Mouse (Mus musculus) midbrain, embryonic 11.5 days (tissue): ENCODE measurements around the gene Eno1. TPM values are rescaled to one million over a fixed set of nuclear protein-coding genes. Genes with fewer than 3 reads are reported as not detected.

Experiments
- ATAC-seq: fragments of 200-750 bp; cut with Nextera tagmentation; 2 replicates; pipeline ENCODE4 v1.8.0; 2017; ENCODE audit warnings: moderate TSS enrichment, moderate library complexity; ENCODE audit not compliant: low FRiP score
- DNase-seq: peaks from one replicate; pipeline ENCODE4 v3.0.0; 2015; ENCODE audit warnings: low spot score; ENCODE audit errors: missing footprints
- H3K27ac ChIP-seq: fragments of 300-500 bp; sonication (generic); 2 replicates; pipeline ENCODE4 v1.5.1; 2014; ENCODE audit warnings: low read depth, low read length
- H3K27me3 ChIP-seq: fragments of 300-500 bp; sonication (generic); 2 replicates; pipeline ENCODE4 v1.6.1; 2014; ENCODE audit warnings: mild to moderate bottlenecking, low read length, moderate library complexity, mixed read lengths; ENCODE audit not compliant: control insufficient read depth, insufficient read depth
- H3K36me3 ChIP-seq: fragments of 300-500 bp; sonication (generic); 2 replicates; pipeline ENCODE4 v1.6.1; 2014; ENCODE audit warnings: mild to moderate bottlenecking, low read length, moderate library complexity, mixed read lengths; ENCODE audit not compliant: control insufficient read depth, insufficient read depth
- H3K4me1 ChIP-seq: fragments of 300-500 bp; sonication (generic); 2 replicates; pipeline ENCODE4 v1.6.1; 2014; ENCODE audit warnings: low read length; ENCODE audit not compliant: control insufficient read depth, insufficient read depth
- H3K4me2 ChIP-seq: fragments of 300-500 bp; sonication (generic); 2 replicates; pipeline ENCODE4 v1.6.1; 2014; ENCODE audit warnings: mild to moderate bottlenecking, moderate library complexity
- H3K4me3 ChIP-seq: fragments of 300-500 bp; sonication (generic); 2 replicates; pipeline ENCODE4 v1.5.1; 2014; ENCODE audit warnings: low read depth, low read length
- H3K9ac ChIP-seq: fragments of 300-500 bp; sonication (generic); 2 replicates; pipeline ENCODE4 v1.6.1; 2014; ENCODE audit warnings: low read length
- H3K9me3 ChIP-seq: fragments of 300-500 bp; sonication (generic); 2 replicates; pipeline ENCODE4 v1.6.1; 2016; ENCODE audit warnings: low read length; ENCODE audit not compliant: control insufficient read depth
- WGBS: fragments of 180-500 bp; shearing (Covaris S2); extraction: QIAGEN DNeasy Blood & Tissue Kit; methylation state at CpG from one replicate; pipeline ENCODE4 v1.1.7; 2014; 5-methylcytosine and 5-hydroxymethylcytosine counted together
- polyA plus RNA-seq: library from polyadenylated mRNA; unstranded; fragments of >200 nt; fragmentation: Nextera tagmentation; extraction: Ambion mirVana; gene quantifications from 2 replicates; pipeline ENCODE4 v1.2.1, GENCODE M21; 2014

Gene Eno1
- polyA plus RNA-seq, 1 experiment from 2014 or later: 1,518 TPM

DNA sequence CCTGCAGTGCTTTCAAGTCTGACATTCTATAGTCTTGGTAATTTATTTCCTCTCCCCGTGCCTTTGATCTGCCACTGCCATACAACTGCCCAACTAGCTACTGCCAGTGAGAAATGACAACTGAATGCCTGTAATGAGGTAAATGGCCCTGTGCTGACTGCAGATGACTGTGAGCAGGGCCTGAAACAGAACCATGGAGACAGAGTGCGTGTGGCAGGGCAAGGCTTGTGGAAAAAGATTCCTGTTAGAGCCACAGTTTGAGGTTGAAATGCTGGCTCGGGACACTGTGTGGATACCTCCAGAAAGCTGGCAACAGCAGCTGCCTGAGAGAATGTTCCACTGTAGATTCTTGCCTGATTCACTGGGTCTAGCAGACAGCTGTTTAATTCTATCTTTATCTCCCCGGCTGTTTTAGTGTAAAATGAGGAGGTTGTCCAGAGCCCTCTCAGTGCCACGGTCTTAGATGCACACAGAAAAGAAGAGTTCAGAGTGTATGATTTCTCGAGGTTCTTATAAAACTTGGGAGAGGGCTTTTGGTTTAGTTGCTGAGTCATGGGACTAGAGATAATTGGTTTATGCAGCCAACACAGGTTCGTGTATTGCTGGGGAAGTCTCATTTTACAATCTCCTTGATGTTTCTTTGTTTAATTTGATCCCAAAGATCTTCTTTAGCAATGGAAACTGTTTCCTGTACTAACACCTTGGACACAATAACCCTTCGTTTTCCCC lies 1.8 kb upstream of the Eno1 start:
- H3K27ac ChIP-seq: peak overlapping the region; percentile 37; the same call in 1 of the 2 replicates
- no peak for DNase-seq
- peaks cover 24% of the 10 kb centered on the region for H3K4me1 ChIP-seq
- no peaks in the 10 kb centered on the region for H3K36me3 ChIP-seq
- peak overlapping the region; percentile 21; the same call in 1 of the 2 replicates for H3K9ac ChIP-seq
- WGBS: 52% methylated on average over 8 of the region's 8 CpGs
- H3K4me2 ChIP-seq: no peak overlapping the region
- H3K27me3 ChIP-seq: no peaks in the 10 kb centered on the region
- H3K4me3 ChIP-seq: no peak overlapping the region
- ATAC-seq: no peak
- no peaks in the 10 kb centered on the region for H3K9me3 ChIP-seq

DNA sequence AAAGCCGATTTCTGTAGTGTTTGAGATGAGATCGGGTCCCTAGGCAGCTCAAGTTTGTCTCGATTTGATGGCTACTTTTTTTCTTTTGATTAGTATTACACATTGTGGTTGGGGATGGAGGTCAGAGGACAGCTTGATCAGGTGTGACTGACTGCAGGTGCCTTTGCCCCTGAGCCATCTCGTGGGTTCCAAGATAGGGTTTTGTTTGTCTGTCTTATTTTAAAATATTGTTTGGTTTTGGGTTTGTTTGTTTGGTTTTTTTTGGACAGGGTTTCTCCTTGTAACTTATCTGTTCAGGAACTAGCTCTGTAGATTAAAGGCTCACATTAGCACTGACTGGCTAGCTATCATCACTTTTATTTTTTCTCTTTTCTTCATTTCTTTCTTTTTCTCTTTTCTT lies 936 bp upstream of the Eno1 start:
- Histone ChIP-seq H3K4me2 (no peak overlapping the region), H3K9me3 (no peaks in the 10 kb centered on the region), H3K4me1 (peaks cover 21% of the 10 kb centered on the region), H3K27me3 (no peaks in the 10 kb centered on the region), H3K9ac (no peak overlapping the region), H3K27ac (no peak overlapping the region), H3K4me3 (no peak overlapping the region), H3K36me3 (no peaks in the 10 kb centered on the region)
- no peak for ATAC-seq
- DNase-seq: no peak
- 81% methylated on average over 4 of the region's 4 CpGs for WGBS

DNA sequence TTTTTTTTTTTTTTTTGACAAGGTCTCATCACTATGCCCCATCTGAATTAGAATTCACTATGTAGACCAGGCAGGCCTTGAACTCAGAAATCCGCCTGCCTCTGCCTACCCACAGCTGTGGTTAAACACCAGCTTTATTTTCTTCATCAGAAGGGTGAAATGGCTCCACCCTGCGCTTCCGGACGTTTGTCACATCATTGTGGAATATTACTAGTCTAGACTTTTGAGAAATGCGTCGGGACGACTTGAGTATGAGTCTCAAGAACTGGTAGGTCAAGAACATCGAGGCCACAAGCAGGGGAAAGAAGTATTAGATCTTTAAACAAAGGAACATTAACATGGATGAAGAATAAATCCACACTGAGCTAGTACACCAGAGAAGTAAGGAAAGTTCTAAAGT lies 490 bp upstream of the Eno1 start:
- Histone ChIP-seq H3K4me1 (peaks cover 17% of the 10 kb centered on the region), H3K36me3 (peaks cover 2% of the 10 kb centered on the region), H3K27ac (peak overlapping the region; percentile 97), H3K9me3 (no peaks in the 10 kb centered on the region), H3K9ac (peak overlapping the region; percentile 88), H3K27me3 (no peaks in the 10 kb centered on the region), H3K4me2 (peak overlapping the region; percentile 68), H3K4me3 (peak overlapping the region; percentile 85)
- ATAC-seq (no peak), DNase-seq (no peak)
- WGBS: 85% methylated on average over 8 of the region's 8 CpGs

DNA sequence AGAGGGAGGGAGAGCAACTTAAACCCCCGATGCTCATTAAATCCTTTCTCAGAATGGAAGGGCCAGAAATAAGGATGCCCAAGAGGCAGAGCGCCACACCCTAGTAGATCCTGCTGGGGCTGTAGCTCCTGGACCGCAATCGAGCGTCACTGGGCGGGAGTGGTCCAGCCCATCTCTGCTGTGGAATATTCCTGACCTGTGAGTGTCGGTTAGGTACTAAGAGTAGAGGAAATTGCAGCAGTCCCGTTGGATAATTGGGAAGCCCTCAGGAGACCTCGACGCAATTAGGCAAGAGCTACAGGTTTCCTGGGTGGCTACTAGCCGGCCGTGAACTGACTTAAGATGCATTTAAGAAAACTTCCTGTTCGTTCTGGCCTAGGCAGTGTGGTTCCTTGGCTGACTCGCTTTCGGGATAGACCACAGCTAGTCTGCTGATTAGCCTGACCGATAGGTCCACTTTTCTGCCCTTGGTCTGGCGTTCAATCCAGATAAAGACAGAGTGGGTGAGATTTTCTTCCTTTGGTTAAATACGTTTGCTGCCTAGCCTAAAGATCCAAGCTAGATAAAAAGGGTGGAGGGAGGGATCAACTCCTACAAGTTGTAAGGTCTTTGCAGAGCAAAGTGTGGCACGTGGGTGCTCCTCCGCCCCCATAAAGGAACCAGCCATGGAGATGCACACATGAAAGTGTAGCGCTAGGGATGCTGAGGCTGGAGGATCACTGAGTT lies 1.3 kb downstream of the Eno1 start:
- Histone ChIP-seq H3K27me3 (no peaks in the 10 kb centered on the region), H3K36me3 (peaks cover 17% of the 10 kb centered on the region), H3K9me3 (no peaks in the 10 kb centered on the region), H3K4me3 (peak overlapping the region; percentile 85), H3K27ac (peak overlapping the region; percentile 97), H3K4me1 (peaks cover 20% of the 10 kb centered on the region), H3K4me2 (peak overlapping the region; percentile 68), H3K9ac (peak overlapping the region; percentile 88)
- no peak for ATAC-seq
- DNase-seq: peak; percentile 92
- WGBS: under 1% methylated on average over 21 of the region's 21 CpGs

DNA sequence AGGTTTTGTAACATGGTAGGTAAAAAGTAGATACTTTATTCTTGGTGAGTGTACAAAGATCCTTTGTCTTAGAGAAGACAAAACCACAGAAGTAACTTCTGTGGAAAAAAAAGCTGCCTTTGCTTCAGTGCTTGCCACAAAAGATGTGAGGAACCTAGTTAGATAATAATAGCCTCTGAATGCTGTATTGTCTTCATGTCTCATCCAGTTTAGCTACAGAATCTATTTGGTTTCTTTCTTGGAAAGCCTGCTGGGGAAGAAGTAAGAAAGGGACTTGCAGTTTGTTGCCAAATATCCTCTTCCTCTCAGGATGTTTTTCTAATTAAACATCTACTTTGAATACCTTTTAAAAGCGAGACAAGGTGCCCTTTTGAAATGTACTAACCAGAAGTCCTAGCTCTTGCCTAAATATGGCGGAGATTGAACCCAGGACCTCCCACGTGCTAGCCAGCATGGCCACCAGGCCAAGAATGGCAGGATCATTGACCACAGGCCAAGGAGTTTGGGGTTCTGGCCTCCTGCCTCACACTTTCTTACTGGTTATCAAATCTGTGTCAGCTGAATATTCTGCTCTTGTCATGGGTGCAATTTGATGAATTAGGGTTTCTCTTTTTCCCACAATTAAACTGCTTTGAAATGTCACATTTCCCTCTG lies 2.0 kb downstream of the Eno1 start:
- DNase-seq (no peak), ATAC-seq (no peak)
- peak overlapping the region; percentile 85 for H3K4me3 ChIP-seq
- WGBS: 1% methylated on average over 3 of the region's 3 CpGs
- H3K4me1 ChIP-seq: peaks cover 20% of the 10 kb centered on the region
- no peak overlapping the region for H3K27ac ChIP-seq
- H3K27me3 ChIP-seq: no peaks in the 10 kb centered on the region
- peak overlapping the region; percentile 88 for H3K9ac ChIP-seq
- peak overlapping the region; percentile 68 for H3K4me2 ChIP-seq
- H3K9me3 ChIP-seq: no peaks in the 10 kb centered on the region
- H3K36me3 ChIP-seq: peaks cover 23% of the 10 kb centered on the region

DNA sequence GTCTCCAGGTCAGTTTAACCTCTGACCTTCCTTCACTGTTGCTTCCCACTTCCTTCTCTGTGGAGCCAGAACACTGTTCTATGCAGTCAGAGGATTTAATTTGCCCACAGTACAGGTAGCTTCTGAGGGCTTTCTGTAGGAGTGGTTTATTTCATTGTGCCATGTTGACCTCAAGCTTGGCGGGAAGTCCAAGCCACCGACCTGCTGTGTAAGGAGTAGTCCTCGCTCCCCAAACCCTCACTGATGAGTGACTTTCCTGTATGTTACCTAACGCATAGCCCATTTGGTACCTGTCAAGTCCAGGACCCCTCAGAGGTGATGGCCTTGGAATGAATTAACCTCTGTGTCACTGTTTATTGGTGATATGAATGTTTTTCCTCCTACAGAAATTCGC lies 2.6 kb downstream of the Eno1 start:
- 24% methylated on average over 5 of the region's 5 CpGs for WGBS
- ATAC-seq: no peak
- peak overlapping the region; percentile 85 for H3K4me3 ChIP-seq
- no peak overlapping the region; the same call in 1 of the 2 replicates for H3K9ac ChIP-seq
- H3K27me3 ChIP-seq: no peaks in the 10 kb centered on the region
- peaks cover 20% of the 10 kb centered on the region for H3K4me1 ChIP-seq
- no peaks in the 10 kb centered on the region for H3K9me3 ChIP-seq
- no peak for DNase-seq
- H3K36me3 ChIP-seq: peaks cover 27% of the 10 kb centered on the region
- H3K4me2 ChIP-seq: peak overlapping the region; percentile 68
- H3K27ac ChIP-seq: no peak overlapping the region

DNA sequence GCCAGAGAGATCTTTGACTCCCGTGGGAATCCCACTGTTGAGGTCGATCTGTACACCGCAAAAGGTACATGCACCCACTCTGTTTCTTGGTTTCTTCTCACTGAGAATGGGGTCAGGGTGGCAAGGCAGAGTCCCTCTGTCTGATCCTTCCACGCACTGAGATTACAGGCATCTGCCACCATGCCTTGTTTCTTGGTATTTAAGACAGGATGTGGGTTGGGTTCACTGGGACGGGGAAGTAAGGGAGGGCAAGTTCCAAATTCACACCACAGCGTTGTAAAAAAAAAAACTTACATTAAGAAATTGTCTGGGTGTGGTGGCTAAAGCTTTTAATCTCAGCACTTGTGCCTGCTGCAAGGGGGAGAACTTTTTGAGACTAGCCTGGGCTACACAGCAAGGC lies 3.0 kb downstream of the Eno1 start:
- Histone ChIP-seq H3K27me3 (no peaks in the 10 kb centered on the region), H3K27ac (no peak overlapping the region), H3K4me1 (peaks cover 20% of the 10 kb centered on the region), H3K36me3 (peaks cover 31% of the 10 kb centered on the region), H3K4me3 (peak overlapping the region; percentile 85), H3K9ac (peak overlapping the region; percentile 13; the same call in 1 of the 2 replicates), H3K9me3 (no peaks in the 10 kb centered on the region), H3K4me2 (peak overlapping the region; percentile 68)
- ATAC-seq: no peak
- 43% methylated on average over 6 of the region's 6 CpGs for WGBS
- DNase-seq: no peak

DNA sequence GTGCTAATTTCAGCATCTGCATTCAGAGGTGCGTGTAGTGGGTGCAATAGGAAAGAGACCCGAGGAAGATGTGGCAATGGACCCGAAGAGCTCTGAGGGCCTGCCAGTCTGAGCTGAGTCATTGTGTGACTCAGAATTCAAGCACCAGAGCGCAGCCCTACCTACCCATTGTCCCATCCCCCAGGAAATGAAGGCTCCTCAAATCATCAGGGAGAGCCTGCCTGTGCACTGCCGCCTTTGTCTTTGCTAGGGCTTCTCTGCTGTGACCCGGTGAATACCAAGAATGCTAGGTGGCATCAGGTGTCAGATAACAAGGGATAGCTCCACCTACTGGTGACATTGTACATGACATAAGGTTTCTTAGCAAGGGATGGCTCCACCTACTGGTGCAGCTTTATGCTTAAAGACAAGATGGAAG lies 3.4 kb downstream of the Eno1 start:
- Histone ChIP-seq H3K9me3 (no peaks in the 10 kb centered on the region), H3K36me3 (peaks cover 35% of the 10 kb centered on the region), H3K4me3 (peak overlapping the region; percentile 85), H3K9ac (no peak overlapping the region), H3K4me2 (peak overlapping the region; percentile 68), H3K4me1 (peaks cover 20% of the 10 kb centered on the region), H3K27me3 (no peaks in the 10 kb centered on the region), H3K27ac (no peak overlapping the region)
- DNase-seq (peak; percentile 99), ATAC-seq (no peak)
- WGBS: 9% methylated on average over 6 of the region's 6 CpGs
